Mouse (Mus musculus): ENCODE results near the gene Mgst3. TPM values are rescaled to one million over a fixed set of nuclear protein-coding genes. Genes with fewer than 3 reads are reported as not detected.

Gene Mgst3
- total and polyA plus RNA-seq, 3 experiments = 1.4 TPM; not detected in 2

GRCm38 (mm10) chr1:167391241-167391640 is 2.4 kb downstream of the Mgst3 start:
- in situ Hi-C loops (cut with MboI; ENCODE audit: low pct_ligation_motif_present, low pct_unique_long_range_greater_than_20kb, low sequenced_read_pairs) = no loop called here
- DNase-seq (ENCODE audit: extremely low read depth) = no peak
- Histone ChIP-seq H3K36me3 (replicated peaks in 1 of 2; ENCODE audit: control insufficient read depth in 1 of 2, insufficient read depth in 1 of 2, low read length in 1 of 2) (no peaks in the 10 kb centered on the region), H3K4me2 (ENCODE audit: insufficient read depth, low read depth, poor library complexity, severe bottlenecking) (no peak overlapping the region), H3K27ac (ENCODE audit: insufficient read depth, low read depth) (no peak overlapping the region), H3K27me3 (replicated peaks) (peaks cover 87% of the 10 kb centered on the region), H3K9ac (ENCODE audit: insufficient read depth, low read depth) (no peak overlapping the region), H3K4me1 (ENCODE audit: control insufficient read depth in 1 of 2, insufficient read depth in 2 of 2) (peaks cover 0 to 16% of the 10 kb centered on the region in 2 experiments; a peak in 2 of 4 replicates), H3K9me3 (replicated peaks; ENCODE audit: low read length) (no peaks in the 10 kb centered on the region), H3K79me2 (replicated peaks; ENCODE audit: control insufficient read depth, extremely low read depth, insufficient read depth, poor library complexity, severe bottlenecking) (no peaks in the 10 kb centered on the region), H3K4me3 (replicated peaks in 1 of 3; ENCODE audit: low read depth in 2 of 3, low read length in 2 of 3, poor library complexity in 1 of 3) (no peak overlapping the region)
- dilution Hi-C loops (cut with MboI; ENCODE audit: extremely low pct_ligation_motif_present, extremely low pct_unique_long_range_greater_than_20kb, low sequenced_read_pairs) = no loop called here
- no peak for TF ChIP-seq TCF12 (IDR thresholded peaks at IDR 0.05; ENCODE audit: low read depth, low read length)

GRCm38 (mm10) chr1:167390381-167390780 is 3.3 kb downstream of the Mgst3 start:
- no peaks in the 10 kb centered on the region for H3K9me3 ChIP-seq (replicated peaks; ENCODE audit: low read length)
- H3K4me2 ChIP-seq (ENCODE audit: insufficient read depth, low read depth, poor library complexity, severe bottlenecking) = no peak overlapping the region
- DNase-seq (ENCODE audit: extremely low read depth) = no peak
- TF ChIP-seq ETS1 (conservative IDR thresholded peaks at IDR 0.05; ENCODE audit: low read depth, low read length) = no peak
- TF ChIP-seq ZNF384 (IDR thresholded peaks at IDR 0.05; ENCODE audit: low read depth, low read length) = no peak
- no peak for TF ChIP-seq CHD2 (IDR thresholded peaks at IDR 0.05; ENCODE audit: low read length)
- no peak for TF ChIP-seq EP300 (IDR thresholded peaks at IDR 0.05; ENCODE audit: low read length)
- no peak for TF ChIP-seq GABPA (IDR thresholded peaks at IDR 0.05; ENCODE audit: insufficient replicate concordance, low read depth, low read length)
- TF ChIP-seq ZC3H11A (IDR thresholded peaks at IDR 0.05; ENCODE audit: low read depth, low read length) = no peak
- no peak for TF ChIP-seq POLR2AphosphoS2 (IDR thresholded peaks at IDR 0.05; ENCODE audit: low read depth, low read length)
- no peak for TF ChIP-seq CHD1 (IDR thresholded peaks at IDR 0.05; ENCODE audit: low read depth, low read length)
- TF ChIP-seq ZKSCAN1 (IDR thresholded peaks at IDR 0.05; ENCODE audit: borderline replicate concordance, low read depth, low read length) = no peak
- TF ChIP-seq TBP (conservative IDR thresholded peaks at IDR 0.05; ENCODE audit: low read depth, low read length) = no peak
- no peak for TF ChIP-seq ELF1 (IDR thresholded peaks at IDR 0.05; ENCODE audit: low read depth, low read length)
- TF ChIP-seq NRF1 (IDR thresholded peaks at IDR 0.05; ENCODE audit: low read depth, low read length) = no peak
- no peak for TF ChIP-seq KAT2A (IDR thresholded peaks at IDR 0.05; ENCODE audit: insufficient replicate concordance, low read length)
- no peak for TF ChIP-seq NELFE (IDR thresholded peaks at IDR 0.05; ENCODE audit: low read depth, low read length)
- no peak for TF ChIP-seq MAFK (IDR thresholded peaks at IDR 0.05; ENCODE audit: insufficient replicate concordance, low read length)
- no peak for TF ChIP-seq HCFC1 (IDR thresholded peaks at IDR 0.05; ENCODE audit: low read depth, low read length)
- TF ChIP-seq MAZ (IDR thresholded peaks at IDR 0.05; ENCODE audit: low read depth, low read length) = no peak
- in situ Hi-C loops (cut with MboI; ENCODE audit: low pct_ligation_motif_present, low pct_unique_long_range_greater_than_20kb, low sequenced_read_pairs) (no loop called here), dilution Hi-C loops (cut with MboI; ENCODE audit: extremely low pct_ligation_motif_present, extremely low pct_unique_long_range_greater_than_20kb, low sequenced_read_pairs) (no loop called here)
- peaks cover 86% of the 10 kb centered on the region for H3K27me3 ChIP-seq (replicated peaks)
- H3K4me1 ChIP-seq (ENCODE audit: control insufficient read depth in 1 of 2, insufficient read depth in 2 of 2) = peaks cover 0 to 16% of the 10 kb centered on the region in 2 experiments; a peak in 2 of 4 replicates
- H3K27ac ChIP-seq (ENCODE audit: insufficient read depth, low read depth) = no peak overlapping the region
- no peaks in the 10 kb centered on the region for H3K36me3 ChIP-seq (replicated peaks in 1 of 2; ENCODE audit: control insufficient read depth in 1 of 2, insufficient read depth in 1 of 2, low read length in 1 of 2)
- no peaks in the 10 kb centered on the region for H3K79me2 ChIP-seq (replicated peaks; ENCODE audit: control insufficient read depth, extremely low read depth, insufficient read depth, poor library complexity, severe bottlenecking)
- no peak overlapping the region for H3K4me3 ChIP-seq (replicated peaks in 1 of 3; ENCODE audit: low read depth in 2 of 3, low read length in 2 of 3, poor library complexity in 1 of 3)
- H3K9ac ChIP-seq (ENCODE audit: insufficient read depth, low read depth) = no peak overlapping the region

Data from CH12.LX (cell line).